Mouse (Mus musculus) lung, postnatal 36 days (tissue): ENCODE results near the gene Pheta2.

ENCODE experiments used
- DNase-seq: peaks from one replicate; pipeline ENCODE4 v3.0.0; 2022; ENCODE audit warnings: mixed read lengths

Pheta2 gene

GRCm38 (mm10) chr15:82338593-82339112 is at the start of gene Pheta2, which contains the start of the genes Naga and Smdt1:
Pheta2 (plus strand) TSS chr15:82338942.
Naga (minus strand) TSS chr15:82338925.
Smdt1 (plus strand) TSS chr15:82338959.
- peak; percentile 97 for DNase-seq

- DNase-seq: no peak
Measured at GRCm38 (mm10) chr15:82290252-82290651, 48.5 kb upstream of the Pheta2 start.

- no peak for DNase-seq
Measured at GRCm38 (mm10) chr15:82292851-82293250, 45.9 kb upstream of the Pheta2 start.

- DNase-seq: no peak
Measured at GRCm38 (mm10) chr15:82293271-82293711, 45.5 kb upstream of the Pheta2 start.

DNA sequence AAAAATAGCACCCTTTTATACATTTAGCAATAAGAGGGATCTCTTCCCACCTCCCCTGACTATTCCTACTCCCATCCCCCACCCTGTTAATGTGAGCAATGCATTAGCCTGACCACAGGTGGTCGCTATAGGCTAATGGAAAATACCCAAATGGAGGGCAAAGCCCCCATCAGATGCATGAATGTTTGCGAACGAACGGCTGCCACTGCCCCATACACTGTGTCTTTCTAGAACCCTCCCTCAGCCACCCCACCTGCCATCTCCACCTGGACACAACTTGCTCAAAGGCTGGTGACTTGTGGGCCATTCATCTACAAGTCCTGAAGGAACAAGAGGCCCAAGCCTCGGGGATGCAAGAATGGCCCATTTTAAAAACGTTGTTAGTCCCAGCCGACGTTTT is 44.7 kb upstream of the Pheta2 start:
- peak; percentile 21 for DNase-seq

DNA sequence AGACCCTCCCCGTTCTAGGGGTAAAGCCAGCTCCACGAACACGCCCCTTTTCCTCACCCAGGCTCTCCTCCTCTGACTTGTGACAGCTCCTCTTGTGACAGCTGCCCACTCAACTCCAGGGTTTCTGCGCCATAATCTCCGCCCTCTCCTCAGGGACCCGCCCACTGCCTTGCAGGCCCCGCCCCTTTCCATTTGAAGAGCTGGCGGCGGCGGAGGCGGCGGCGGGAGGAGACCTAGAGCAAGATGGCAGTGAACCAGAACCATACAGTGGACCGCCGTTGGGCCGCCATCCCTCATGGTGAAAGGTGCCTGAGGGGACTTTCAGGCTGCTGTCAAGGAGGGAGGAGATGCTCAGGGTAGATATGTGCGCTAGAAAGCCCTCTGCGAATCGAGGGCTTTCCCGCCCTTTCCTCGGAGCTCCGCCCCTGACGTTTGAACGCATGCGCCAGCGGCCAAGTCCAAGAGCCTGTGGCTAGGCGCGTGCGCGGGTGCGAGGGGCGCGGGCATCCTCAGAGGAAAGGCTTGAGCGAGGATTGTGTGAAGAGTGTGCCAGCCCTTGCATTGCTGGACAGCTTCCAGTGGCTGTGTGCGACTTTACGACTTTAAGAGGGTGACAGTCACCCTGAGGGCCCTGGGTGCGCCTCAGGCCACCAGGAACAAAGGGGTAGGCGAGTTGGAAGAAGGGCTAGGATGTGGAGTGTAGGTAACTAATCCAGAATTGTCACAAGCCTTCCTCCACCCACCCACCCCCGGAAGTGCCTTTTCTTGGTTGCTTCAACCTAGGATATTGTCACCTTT is 39.8 kb upstream of the Pheta2 start, which contains the start of gene Wbp2nl:
Gene Wbp2nl, plus strand, starts transcription at position 191 of the 798 bp plus-strand sequence.
- peak; percentile 5 for DNase-seq

DNA sequence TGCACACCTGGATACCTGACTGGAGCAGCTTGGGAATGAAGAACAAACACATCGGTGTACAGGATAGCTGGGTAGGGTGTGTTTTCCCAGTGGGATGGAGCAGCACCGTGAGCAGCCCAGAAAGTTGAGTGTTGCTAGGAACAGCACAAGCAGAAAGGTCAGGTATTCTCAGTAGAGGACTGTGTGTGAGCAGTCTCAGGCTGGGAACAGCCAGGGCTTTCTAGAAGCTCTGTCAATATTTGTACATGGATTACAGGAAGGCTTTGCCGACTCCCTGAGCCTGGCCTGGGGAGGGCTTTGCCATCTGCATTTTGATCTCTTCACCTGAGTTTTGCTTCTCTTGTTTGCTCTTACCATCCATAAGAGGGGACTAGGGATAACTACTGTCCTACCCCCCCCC is 31.6 kb upstream of the Pheta2 start:
- DNase-seq: peak; percentile 11

DNA sequence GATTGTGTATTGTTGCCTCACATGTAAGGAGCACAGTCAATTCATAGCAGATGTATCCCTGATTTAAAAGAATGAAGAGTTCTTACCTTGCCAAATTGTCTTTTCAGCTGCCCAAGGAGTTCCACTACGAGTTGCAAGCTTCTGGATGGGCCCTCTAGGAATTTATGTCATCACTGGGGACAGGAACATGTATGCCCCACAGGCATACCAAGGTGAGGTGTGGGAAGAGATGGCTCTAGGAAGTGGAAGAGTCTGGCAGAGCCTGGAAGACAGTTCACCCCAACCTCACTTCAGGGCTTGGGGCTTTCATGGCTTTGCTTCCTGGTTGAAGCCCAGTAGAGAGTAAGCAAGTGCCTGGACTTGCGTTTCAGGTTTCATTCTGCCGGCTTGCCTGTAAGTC is 30.3 kb upstream of the Pheta2 start:
- no peak for DNase-seq

GRCm38 (mm10) chr15:82317839-82318238 is 20.9 kb upstream of the Pheta2 start:
- peak; percentile 45 for DNase-seq

GRCm38 (mm10) chr15:82319613-82320012 is 19.1 kb upstream of the Pheta2 start:
- no peak for DNase-seq

DNA sequence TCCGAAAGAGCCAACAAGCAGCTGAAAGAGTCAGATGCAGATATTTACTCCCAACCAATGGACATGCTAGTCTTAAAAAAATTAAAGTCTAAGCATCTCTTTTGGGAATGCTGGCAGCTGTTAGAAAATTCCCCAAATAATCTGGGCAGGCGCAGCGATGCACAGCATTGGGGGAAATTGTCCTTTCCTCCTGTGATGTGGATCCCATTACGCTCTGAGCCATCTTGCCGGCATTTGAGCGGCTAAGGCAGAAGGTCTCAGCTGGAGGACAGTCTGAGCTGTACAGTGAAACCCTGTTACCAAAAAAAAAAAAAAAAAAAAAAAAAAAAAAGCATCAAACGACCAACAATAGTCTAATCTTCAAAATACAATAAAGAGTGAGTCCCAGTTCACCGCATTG is 16.5 kb upstream of the Pheta2 start:
- DNase-seq: no peak

DNA sequence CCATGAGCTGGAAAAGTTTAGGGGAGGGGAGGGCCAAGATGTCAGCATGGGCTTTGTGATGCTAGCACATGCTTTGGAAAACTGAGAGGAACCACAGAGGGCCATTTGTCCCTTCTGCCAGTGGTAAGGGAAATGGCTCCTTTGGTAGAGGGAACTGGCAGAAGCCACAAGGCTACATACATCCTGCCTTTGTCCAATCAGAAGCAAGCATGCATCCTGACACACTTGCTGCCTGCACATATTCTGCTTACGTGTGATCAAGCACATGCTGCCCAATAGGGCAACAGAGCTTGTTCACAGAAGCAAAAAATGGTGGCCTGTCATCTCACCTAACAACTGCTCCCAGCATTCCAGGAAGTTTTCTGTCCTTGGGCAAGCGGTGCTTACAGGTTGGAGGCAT is 13.4 kb upstream of the Pheta2 start:
- DNase-seq: no peak

DNA sequence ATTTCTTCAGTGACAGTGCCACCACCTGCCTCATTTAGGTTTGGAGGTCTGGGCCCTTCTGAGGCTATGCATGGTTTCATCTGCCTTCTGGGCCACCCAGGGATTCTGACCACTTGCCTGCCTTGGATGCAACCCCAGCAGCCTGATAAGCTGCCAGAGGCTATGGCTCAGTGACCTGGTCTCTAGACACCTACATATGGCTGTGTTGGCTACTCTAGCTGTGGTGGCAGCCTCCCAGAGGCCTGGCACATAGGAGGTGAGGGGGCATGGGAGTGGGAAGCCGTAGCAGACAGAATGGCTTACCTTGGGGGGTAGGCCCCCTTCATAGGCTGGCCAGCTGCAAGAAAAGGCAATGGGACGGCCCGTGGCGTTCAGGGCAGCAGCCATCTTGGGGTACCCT is 3.5 kb upstream of the Pheta2 start:
- DNase-seq: no peak

- DNase-seq: no peak
Measured at GRCm38 (mm10) chr15:82336629-82337028, 2.1 kb upstream of the Pheta2 start.

- no peak for DNase-seq
Measured at GRCm38 (mm10) chr15:82337875-82338274, 867 bp upstream of the Pheta2 start.

GRCm38 (mm10) chr15:82339150-82339549 is 408 bp downstream of the Pheta2 start:
- no peak for DNase-seq

DNA sequence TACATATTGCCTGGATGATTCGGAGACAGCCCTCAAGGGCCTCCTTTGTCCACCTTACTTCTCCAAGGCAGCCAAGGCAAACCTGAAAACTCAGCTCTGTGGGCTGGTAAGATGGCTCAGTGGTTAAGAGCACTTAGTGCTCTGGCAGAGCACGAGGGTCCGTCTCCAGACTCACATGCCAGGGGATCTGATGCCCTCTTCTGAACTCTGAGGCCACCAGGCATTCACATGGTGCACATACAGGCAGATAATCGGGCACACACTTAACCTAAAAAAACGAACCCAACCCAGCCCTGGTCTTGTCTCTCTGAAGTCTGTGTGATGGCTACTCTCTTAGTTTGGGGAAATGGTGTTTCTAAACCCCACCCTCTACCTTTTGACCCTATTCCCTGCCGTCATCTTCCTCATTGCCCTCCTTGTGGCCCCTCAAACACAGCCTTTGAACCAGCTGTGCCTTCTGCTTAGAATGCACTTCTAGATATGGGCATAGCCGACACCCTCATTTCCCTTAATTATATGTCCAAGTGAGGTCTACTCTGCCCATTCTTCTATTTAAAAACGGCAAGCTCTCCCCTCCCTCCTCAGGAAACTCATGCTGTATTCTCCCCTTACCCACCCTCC is 1.0 kb downstream of the Pheta2 start:
- DNase-seq: no peak

GRCm38 (mm10) chr15:82340414-82341035 is 1.8 kb downstream of the Pheta2 start:
- DNase-seq: no peak

GRCm38 (mm10) chr15:82341036-82341501 is 2.3 kb downstream of the Pheta2 start:
- DNase-seq: peak; percentile 58

DNA sequence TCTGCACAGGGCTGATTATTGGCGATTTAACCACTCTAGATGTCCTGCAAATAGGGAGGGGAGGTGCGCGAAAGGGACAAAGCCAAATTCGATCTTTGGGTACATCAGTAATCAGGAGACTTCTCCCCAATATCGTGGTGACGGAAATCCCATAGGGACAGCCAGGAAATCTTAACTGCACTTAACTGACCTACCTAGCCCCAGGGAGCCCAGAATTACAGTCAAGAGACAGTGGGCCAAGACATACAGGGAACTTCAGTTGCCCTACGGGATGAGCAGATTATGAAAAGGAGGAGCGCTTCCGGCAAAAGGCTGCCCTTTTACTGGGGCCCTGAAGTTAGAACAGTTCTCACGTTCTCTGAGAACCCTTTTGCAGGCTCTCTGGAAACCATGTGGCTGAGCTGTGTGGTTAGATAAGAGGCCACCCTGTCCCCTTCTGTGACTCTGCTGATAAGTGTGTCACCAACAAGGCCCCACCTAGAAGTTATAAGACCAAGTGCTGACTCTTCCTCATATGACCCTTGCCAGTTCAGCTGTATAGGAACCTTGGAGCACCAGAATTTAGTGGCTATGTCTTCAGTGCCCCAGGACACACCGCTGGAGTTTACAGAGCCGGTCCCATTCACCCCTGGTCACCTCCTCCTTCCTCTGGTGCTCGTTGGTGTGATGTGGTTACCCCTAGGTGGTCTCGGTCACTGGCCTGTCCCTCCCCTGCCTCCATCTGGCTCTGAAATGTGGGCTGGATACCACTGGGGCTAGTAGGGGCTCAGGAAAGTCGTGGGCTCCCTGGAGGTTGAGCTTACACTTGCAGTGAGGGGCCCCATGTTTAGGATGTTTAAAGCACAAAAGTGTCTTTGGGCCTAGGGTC is 3.2 kb downstream of the Pheta2 start:
- no peak for DNase-seq

GRCm38 (mm10) chr15:82342543-82342935 is 3.8 kb downstream of the Pheta2 start:
- no peak for DNase-seq
